Mouse (Mus musculus): Measurements from ENCODE around the gene Rab5c.

- TF ChIP-seq GATA1 (IDR thresholded peaks at IDR 0.05; ENCODE audit: low read depth, low read length) (no peak), RAD21 (IDR thresholded peaks at IDR 0.05; ENCODE audit: low read depth, low read length) (no peak), USF1 (IDR thresholded peaks at IDR 0.05; ENCODE audit: low read depth, low read length) (no peak), RCOR1 (IDR thresholded peaks at IDR 0.05; ENCODE audit: low read depth, low read length) (no peak), CTCF (IDR thresholded peaks at IDR 0.05 in 2 of 3, conservative IDR thresholded peaks at IDR 0.05 in 1 of 3; ENCODE audit: control insufficient read depth in 1 of 3, insufficient read depth in 1 of 3, low read depth in 2 of 3, low read length in 3 of 3, poor library complexity in 1 of 3, severe bottlenecking in 1 of 3) (no peak)
Observed at GRCm38 (mm10) chr11:100703851-100704531, 34.0 kb downstream of the Rab5c start, which contains the start of gene Dhx58.
